Mouse (Mus musculus) kidney, postnatal 4 days (tissue): Measurements from ENCODE around the gene Mep1a.

Experiments
- DNase-seq, 2 experiments: peaks; one replicate each; pipeline ENCODE4 v3.0.0; 2021; ENCODE audit warnings: mixed read lengths in 2 of 2

Gene Mep1a

GRCm38 (mm10) chr17:43477621-43478020 lies 25.0 kb downstream of the Mep1a start:
- no peak for DNase-seq

DNA sequence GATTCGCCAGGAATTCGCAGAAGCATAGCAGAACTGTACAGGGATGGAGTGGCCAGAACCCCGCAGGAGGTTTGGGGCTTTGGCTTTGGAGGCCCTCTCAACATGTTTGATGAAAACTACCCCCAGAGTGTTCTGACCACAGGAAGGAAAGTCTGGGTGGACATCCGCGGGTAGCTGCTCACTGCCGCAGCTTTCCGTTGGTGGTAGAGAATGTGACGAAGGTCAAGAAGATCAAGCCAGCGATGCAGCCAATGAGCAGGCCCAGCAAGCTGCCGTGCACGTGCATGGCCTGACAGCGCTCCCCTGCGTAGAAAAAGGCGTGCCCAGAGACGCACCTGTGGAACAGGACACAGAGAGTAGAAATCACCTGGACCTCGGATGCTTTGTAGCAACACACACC lies 27.8 kb downstream of the Mep1a start:
- no peak for DNase-seq

DNA sequence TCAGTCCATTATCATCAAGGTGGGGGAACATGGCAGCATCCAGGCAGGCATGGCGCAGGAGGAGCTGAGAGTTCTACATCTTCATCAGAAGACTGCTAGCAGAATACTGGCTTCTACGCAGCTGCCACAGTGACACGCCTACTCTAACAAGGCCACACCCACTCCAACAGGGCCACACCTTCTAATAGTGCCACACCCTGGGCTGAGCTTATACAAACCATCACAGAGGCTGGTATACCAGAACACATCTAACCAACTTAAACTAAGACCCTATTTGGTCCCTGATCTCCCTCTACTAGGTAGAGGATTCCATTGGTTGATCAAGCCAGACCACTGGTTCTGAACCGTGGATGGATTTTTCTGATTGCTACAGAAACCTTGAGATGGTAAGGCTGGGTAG lies 30.1 kb downstream of the Mep1a start:
- no peak for DNase-seq

- no peak for DNase-seq
Observed at GRCm38 (mm10) chr17:43470039-43470438, 32.6 kb downstream of the Mep1a start.

GRCm38 (mm10) chr17:43460245-43461181 lies 42.1 kb downstream of the Mep1a start:
- peak; percentile 92 to 94 for DNase-seq

DNA sequence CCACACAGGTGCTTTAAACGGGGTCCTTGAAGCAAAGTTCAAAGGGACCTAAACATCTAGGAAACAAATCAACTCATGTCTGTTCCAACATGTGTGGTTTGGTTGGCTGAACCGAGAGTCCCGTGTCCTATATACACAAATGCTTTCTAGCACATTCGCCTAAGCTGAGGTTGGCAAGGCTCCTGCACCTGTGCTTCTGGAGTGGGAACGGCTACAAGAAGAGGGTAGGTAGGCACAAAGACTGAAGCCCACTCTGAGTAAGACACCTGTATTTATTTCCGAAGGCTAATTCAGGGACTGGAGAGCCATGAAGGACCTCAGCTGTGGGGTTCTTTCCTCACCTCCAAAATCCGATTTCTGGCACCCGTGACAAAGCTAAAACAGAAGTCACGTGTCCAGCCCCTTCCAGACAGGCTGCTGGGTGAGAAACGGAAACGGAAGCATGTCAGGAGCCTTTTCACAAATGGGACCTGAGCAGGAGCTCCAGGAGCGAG lies 42.8 kb downstream of the Mep1a start:
- DNase-seq = peak in 1 of 2 experiments; percentile 31

DNA sequence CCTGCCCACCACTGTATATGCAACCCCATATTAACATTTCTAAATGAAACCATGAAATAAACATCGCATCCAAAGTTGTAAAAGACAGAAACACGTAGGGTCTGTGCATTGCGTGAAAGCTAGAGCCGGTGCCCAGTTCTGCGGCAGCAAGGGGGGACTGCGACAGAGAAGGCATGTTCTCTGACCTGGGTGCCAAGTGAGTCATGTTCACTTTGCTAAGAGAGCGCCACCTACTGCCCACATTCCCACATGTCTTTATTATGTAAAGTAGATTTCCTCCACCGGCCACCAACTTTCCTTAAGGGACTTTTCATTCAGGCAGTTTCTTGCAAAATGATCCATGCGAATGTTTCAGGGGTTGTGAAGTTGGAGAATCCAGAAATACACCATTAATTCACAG lies 44.0 kb downstream of the Mep1a start:
- peak; percentile 90 to 92 for DNase-seq

DNA sequence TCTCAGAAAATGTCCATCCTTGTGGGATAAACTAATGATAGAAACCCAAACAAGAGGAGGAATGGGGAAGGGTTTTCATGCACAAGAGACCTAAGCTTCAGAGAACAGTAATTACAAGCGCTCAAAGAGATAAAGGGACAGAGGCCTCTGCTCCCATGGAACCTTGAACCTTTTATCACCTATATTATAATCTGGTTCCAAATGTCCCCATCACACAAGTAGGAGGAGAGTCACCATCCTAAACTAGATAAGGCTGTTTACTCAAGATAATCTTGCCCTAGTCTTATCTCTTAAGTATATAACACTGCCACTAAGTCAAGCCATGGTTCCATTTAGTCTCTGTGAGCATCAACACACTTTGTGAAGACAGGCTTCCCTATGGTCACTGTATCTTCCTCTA lies 51.4 kb downstream of the Mep1a start:
- DNase-seq = no peak

DNA sequence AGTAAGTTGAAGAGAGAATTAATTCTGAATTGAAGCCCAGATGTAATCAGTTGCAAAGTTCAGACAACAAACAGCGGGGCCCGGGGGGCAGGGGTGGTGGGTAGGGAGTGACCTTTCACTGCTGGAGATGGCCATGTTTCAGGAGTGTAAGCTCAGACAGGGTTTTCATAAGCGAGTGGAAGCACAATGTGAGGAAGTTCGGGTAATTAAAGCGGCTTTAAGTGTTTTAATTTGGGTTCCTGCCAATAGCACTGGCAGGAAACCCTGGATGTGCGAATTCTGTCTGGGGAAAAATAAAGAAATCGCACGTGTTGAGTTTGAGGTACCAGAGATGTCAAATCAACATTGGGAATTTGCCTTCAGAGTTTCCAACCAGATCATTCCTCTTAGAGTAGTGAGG lies 68.1 kb downstream of the Mep1a start:
- DNase-seq = peak in 1 of 2 experiments; percentile 22

DNA sequence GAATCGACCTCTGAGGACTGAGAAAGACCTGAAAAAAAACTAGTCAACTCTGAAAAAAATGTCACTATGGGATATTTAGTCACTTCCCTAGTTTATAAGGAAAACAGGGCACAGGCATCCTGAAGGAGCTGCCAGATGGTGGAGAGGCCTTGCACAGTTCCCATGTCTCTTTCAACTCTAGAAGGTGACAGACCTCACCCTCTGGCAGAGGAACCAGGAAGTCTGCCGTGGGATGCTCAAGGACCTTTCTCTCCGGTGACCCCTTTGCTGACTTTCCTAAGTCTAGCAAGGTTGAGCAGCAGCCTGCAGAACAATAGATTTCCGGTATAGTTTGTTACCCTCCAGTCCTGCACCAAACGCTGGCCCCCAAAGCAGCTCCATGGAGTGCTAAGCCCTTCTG lies 70.9 kb downstream of the Mep1a start:
- DNase-seq = peak; percentile 30 to 38
